Mouse (Mus musculus): ENCODE measurements at regions not wholly inside any gene's neighbourhood (a gene's known extent, or its start where the extent isn't known, plus 50 kb on each side); places are given as distances from the start of the nearest gene placed in this dataset.

- no peak for TF ChIP-seq POLR2A (IDR thresholded peaks at IDR 0.05; ENCODE audit: insufficient read depth, low read depth, low read length)
- TF ChIP-seq CTCF (IDR thresholded peaks at IDR 0.05) = no peak
These were observed 104.2 kb upstream of the Syt6 start for GRCm38 (mm10) chr3:103470586-103471400.
